Mouse (Mus musculus): ENCODE measurements around the gene Map4k2. TPM values are rescaled to one million over a fixed set of nuclear protein-coding genes. Genes with fewer than 3 reads are reported as not detected.
A peak's percentile ranks its signal among the peaks of the same experiment; 100 is the strongest.

The Map4k2 gene
- 10.4 and 15.2 TPM in 2 replicates for polyA plus RNA-seq (2016; fragmentation: Nextera tagmentation; extraction: Ambion mirVana)

DNA sequence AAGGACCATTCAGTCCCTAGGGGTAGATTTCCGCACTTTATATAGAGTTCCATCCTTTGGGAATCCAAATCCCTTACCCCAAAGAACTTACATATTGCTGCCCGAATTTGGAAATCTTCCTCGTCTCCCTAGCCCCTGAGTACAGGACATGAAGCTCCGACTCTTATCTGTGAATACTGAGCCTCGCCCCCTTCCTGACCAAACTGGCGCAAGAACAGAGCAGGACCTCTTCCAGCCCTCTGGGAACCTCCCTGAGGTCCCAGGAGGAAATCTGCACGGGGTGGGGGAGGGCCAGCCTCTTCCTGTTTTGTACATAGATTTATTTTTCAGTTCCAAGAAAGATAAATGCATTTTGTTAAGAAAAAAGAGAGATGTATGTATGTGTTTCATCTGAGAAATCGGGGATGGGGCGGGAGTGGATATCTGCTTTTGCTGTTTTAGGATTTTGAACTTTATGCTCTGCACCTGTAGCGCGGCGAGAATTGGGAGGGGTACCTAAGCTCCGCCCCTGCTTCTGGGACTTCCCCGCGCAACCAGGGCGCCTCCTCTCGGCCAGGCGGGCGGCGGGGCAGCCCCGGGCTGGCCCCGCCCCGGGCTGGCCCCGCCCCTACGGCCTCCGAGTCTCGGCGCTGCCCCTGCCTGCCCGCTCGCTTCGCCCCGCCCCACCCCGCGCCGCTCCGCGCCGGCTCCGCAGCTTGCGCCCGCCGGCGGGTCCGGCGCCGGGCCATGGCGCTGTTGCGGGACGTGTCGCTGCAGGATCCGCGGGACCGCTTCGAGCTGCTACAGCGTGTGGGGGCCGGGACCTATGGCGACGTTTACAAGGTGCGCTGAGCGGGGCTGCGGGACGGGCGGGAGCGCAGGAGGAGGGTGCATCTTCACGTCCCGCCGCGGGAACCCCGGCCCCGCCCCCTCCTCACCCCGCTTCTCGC, at the start of gene Map4k2:
Gene Map4k2, plus strand, starts transcription at position 612 of the 929 bp plus-strand sequence.
- Histone ChIP-seq H3K9me3 (replicated peaks) (no peaks in the 10 kb centered on the region), H3K27me3 (ENCODE audit: low read depth, poor library complexity, severe bottlenecking) (no peaks in the 10 kb centered on the region), H3K36me3 (peaks cover 79% of the 10 kb centered on the region), H3K4me3 (peak within 1 kb of the TSS; percentile 82), H3K27ac (peak within 1 kb of the TSS; percentile 81), H3K4me1 (peaks cover 51% of the 10 kb centered on the region)
- 8% methylated on average over 72 of the region's 72 CpGs for WGBS
- DNase-seq (ENCODE audit: low spot score): peak; percentile 82

DNA sequence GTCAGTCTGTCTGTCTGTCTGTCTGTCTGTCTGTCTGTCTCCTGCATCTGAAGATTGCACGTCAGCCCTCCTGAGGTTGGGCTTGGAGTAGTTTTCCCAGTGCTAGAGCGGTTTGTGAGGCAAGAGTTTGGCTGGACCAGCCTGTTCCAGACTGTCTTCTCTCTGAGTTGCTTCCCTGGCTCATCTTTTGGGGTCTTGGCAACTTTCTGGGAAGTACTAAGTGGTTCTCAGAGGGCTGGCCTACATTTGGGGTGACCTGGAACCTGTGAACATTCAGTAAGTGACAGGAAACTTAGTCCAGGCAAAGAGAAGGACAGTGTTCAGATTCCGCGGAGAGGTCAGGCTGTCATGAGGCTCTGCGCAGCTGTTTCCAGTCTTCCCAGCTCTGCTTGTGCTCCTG, 48.7 kb upstream of the Map4k2 start:
- Histone ChIP-seq H3K27me3 (ENCODE audit: low read depth, poor library complexity, severe bottlenecking) (no peaks in the 10 kb centered on the region), H3K4me3 (no peak overlapping the region), H3K27ac (no peak overlapping the region), H3K4me1 (peaks cover 11% of the 10 kb centered on the region; the same call in 1 of the 2 replicates), H3K9me3 (replicated peaks) (no peaks in the 10 kb centered on the region), H3K36me3 (peaks cover 92% of the 10 kb centered on the region)
- no peak for DNase-seq (ENCODE audit: low spot score)
- WGBS: 86% methylated on average over 5 of the region's 5 CpGs

DNA sequence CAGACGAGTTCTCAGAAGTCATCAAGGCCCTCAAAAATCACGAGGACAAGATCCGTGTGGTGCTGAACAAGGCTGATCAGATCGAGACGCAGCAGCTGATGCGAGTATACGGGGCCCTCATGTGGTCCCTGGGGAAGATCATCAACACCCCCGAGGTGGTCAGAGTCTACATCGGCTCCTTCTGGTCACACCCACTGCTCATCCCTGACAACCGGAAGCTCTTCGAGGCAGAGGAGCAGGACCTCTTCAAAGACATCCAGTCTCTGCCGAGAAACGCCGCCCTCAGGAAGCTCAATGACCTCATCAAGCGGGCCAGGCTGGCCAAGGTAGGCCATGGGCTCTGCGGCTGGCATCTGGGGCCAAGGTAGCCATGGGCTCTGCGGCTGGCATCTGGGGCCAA, 46.6 kb upstream of the Map4k2 start:
- Histone ChIP-seq H3K27ac (no peak overlapping the region), H3K9me3 (replicated peaks) (no peaks in the 10 kb centered on the region), H3K36me3 (peaks cover 95% of the 10 kb centered on the region), H3K27me3 (ENCODE audit: low read depth, poor library complexity, severe bottlenecking) (no peaks in the 10 kb centered on the region), H3K4me3 (no peak overlapping the region), H3K4me1 (0 out of 2 replicates have a peak, but pooled peaks cover 4% of the 10 kb centered on the region)
- DNase-seq (ENCODE audit: low spot score): no peak
- 95% methylated on average over 17 of the region's 17 CpGs for WGBS

DNA sequence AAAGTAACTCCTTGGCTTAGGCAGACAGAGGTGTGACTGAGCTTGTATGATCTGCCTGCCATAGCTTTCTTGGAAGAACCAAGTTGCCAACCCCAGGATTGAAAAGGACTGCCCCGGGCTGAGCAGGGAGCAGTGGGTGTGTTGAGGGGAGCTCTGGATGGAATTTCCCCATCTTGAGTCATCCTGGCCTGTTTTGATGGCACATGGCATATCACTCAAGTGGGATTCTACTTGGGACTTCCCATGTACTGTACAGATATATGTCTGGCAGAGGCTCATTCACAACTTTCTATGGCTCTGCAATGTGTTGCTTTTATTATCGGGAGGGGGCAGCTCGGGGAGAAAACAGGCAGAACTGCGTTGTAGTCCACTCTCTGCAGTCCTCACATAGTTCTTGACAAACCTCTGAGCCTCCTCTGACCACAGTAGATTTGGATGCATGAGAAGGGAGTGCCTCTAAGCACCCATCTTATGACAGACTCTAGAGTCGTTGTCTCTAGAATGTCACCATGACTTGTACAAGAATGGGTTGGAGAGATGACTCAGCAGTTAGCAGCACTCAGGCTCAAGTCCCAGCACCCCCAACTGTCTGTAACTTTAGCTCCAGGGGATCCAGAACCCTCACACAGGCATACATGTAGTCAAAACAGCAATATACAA, 44.3 kb upstream of the Map4k2 start:
- WGBS: 89% methylated on average over 5 of the region's 5 CpGs
- no peaks in the 10 kb centered on the region for H3K9me3 ChIP-seq (replicated peaks)
- H3K27me3 ChIP-seq (ENCODE audit: low read depth, poor library complexity, severe bottlenecking): no peaks in the 10 kb centered on the region
- H3K36me3 ChIP-seq: peaks cover 96% of the 10 kb centered on the region
- H3K4me3 ChIP-seq: no peak overlapping the region
- H3K27ac ChIP-seq: no peak overlapping the region
- DNase-seq (ENCODE audit: low spot score): no peak
- no peaks in the 10 kb centered on the region for H3K4me1 ChIP-seq

DNA sequence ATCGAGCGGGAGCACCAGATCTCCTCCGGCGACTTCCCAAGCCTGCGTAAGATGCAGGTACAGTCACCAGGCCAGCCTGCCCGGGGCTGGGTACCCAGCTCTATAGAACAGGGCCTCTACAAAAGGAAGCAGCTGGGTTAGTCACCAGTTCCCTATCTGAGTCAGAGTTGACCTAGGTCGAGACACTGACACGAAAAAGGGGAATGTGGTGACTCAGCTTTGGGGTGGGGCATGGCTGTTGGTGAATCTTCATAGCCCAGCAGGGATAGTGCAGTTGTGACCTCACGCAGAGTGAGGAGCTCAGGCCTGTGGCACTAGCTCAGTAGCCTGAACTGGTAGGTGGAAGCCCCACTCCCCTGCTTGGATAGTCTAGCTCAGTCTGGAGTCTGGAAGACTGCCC, 43.3 kb upstream of the Map4k2 start:
- Histone ChIP-seq H3K4me1 (peaks cover 3% of the 10 kb centered on the region), H3K36me3 (peaks cover 86% of the 10 kb centered on the region), H3K9me3 (replicated peaks) (no peaks in the 10 kb centered on the region), H3K27me3 (ENCODE audit: low read depth, poor library complexity, severe bottlenecking) (no peaks in the 10 kb centered on the region), H3K27ac (no peak overlapping the region), H3K4me3 (no peak overlapping the region)
- 94% methylated on average over 9 of the region's 9 CpGs for WGBS
- no peak for DNase-seq (ENCODE audit: low spot score)

DNA sequence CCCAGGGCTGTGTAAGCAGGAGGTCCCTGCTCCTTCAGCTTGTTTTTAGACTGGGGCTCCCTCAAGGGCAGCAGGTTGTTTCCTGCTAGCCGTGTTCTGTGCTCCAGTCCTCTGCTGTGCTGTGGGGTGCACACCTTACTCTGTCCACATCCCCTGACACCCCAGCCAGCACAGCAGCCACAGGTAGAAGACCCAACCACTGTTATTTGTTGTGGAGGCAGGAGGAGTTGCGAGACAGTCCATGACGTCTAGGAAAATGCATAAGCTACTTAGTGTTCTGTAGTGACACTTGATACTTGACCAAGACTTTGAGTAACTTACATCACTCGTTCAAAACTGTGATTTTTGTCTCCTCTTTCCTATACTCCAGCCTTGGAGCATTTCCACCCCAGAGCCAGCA, 41.9 kb upstream of the Map4k2 start:
- H3K27ac ChIP-seq: no peak overlapping the region
- H3K27me3 ChIP-seq (ENCODE audit: low read depth, poor library complexity, severe bottlenecking): no peaks in the 10 kb centered on the region
- no peak for DNase-seq (ENCODE audit: low spot score)
- H3K36me3 ChIP-seq: peaks cover 74% of the 10 kb centered on the region
- WGBS: 80% methylated on average over 4 of the region's 4 CpGs
- peaks cover 5% of the 10 kb centered on the region for H3K4me1 ChIP-seq
- no peaks in the 10 kb centered on the region for H3K9me3 ChIP-seq (replicated peaks)
- no peak overlapping the region for H3K4me3 ChIP-seq

DNA sequence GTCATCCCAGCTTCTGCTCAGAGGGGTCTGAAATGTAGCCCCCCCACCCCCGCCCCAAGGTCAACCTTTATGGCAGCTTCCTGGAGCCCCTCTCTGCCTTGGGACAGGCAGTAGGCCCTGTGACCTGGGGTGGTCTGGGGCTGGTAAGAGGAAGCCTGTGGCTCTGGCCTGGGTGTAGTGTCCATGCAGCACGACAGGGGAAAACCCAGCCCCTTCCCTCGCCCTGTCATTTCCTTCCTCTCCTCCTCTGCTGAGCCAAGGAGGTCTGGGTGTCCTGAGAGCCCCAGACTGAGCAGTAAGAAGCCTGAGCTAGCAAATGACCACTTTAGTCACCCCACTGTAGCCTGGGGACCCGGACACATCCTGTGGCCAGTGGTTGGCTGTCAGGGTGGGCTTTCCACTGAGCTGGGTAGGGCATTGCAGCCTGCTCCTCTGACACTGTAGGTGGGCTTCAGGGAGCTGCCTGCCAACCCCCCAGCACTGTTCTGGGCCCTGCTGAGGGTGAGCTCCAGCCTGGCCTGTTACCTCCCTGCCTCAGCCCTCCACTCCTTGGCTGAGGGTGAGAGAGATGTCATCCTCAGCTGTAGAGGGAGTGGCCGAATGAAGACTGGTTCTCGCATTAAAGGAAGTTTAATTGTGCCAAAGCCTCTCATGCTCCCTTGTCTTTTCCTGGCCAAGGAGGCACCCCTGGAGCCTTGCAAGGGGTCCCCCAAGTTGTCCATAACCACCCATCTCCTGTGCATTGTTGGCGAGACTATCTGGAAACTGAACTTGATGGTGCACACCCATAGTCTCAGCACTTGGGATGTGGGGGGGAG, 41.3 kb upstream of the Map4k2 start:
- Histone ChIP-seq H3K4me1 (peaks cover 5% of the 10 kb centered on the region), H3K27me3 (ENCODE audit: low read depth, poor library complexity, severe bottlenecking) (no peaks in the 10 kb centered on the region), H3K9me3 (replicated peaks) (no peaks in the 10 kb centered on the region), H3K27ac (peak overlapping the region; percentile 3; the same call in 1 of the 2 replicates), H3K36me3 (peaks cover 68% of the 10 kb centered on the region), H3K4me3 (no peak overlapping the region)
- 89% methylated on average over 7 of the region's 7 CpGs for WGBS
- no peak for DNase-seq (ENCODE audit: low spot score)

DNA sequence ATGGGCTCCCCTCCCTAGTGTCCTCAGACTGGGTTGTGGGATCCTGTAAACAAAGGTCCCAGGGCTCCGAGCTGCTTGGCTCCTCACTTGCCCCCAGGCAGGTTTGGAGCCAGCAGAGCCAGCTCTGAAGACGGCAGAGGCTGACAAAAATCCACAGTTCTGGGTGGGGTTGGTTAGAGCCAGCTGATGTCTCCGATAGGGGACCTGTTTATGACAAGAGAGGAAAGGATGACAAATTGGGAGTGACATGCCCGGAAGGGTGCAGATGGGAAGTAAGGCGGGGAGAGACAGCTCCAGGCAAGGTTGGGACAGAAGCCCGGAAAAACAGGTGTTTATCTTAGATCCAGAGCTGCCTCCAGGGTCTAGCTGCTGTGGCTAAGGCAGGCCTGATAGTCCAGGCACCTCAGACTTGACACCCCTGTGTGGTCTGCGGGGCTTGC, 40.5 kb upstream of the Map4k2 start:
- H3K4me1 ChIP-seq: peaks cover 5% of the 10 kb centered on the region
- DNase-seq (ENCODE audit: low spot score): no peak
- WGBS: 73% methylated on average over 7 of the region's 7 CpGs
- no peak overlapping the region for H3K4me3 ChIP-seq
- 0 out of 2 replicates have a peak overlapping the region, but pooled peaks have one; percentile 3 for H3K27ac ChIP-seq
- no peaks in the 10 kb centered on the region for H3K9me3 ChIP-seq (replicated peaks)
- H3K36me3 ChIP-seq: peaks cover 60% of the 10 kb centered on the region
- no peaks in the 10 kb centered on the region for H3K27me3 ChIP-seq (ENCODE audit: low read depth, poor library complexity, severe bottlenecking)

DNA sequence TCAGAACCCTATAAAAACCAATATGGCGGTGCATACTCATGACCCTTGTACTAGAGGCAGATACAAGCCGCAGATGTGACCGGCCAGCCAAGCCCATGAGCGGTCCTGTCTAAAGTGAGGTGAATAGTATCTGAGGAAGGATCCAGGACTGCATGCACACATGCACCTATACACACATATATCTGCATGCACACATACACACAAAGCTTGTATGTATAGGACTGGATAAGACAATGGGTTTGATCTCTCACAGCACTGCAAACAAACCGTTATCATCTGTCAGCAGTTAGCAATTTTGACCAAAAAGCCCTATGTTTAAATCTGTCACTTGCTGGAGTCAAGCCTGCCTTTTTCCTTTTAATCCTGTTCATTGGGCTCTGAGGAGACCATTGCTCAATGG, 38.8 kb upstream of the Map4k2 start:
- Histone ChIP-seq H3K27ac (0 out of 2 replicates have a peak overlapping the region, but pooled peaks have one; percentile 1), H3K9me3 (replicated peaks) (no peaks in the 10 kb centered on the region), H3K36me3 (peaks cover 43% of the 10 kb centered on the region), H3K4me1 (peaks cover 15% of the 10 kb centered on the region), H3K4me3 (no peak overlapping the region), H3K27me3 (ENCODE audit: low read depth, poor library complexity, severe bottlenecking) (no peaks in the 10 kb centered on the region)
- DNase-seq (ENCODE audit: low spot score): no peak
- WGBS: 94% methylated on average over 5 of the region's 5 CpGs

DNA sequence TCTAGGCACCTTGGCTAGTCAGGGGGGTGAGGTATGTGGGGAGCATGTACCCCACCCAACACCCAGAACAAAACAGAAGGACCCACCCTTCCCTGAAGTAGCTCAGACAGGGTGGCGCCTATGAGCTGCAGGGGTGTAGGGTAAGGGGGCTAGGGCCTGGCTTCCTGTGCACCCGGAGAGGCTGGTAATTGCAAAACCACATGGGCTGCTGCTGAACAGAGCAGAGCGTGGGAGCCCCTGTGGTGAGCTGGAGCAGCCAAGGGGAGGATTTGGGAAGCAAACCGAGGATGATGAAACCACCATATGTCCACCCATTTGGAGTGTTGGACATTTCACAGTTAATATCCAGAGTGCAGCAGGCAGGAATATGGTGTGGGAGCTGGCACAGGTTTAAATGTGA, 38.4 kb upstream of the Map4k2 start:
- 0 out of 2 replicates have a peak overlapping the region, but pooled peaks have one; percentile 1 for H3K27ac ChIP-seq
- H3K4me1 ChIP-seq: peaks cover 17% of the 10 kb centered on the region
- no peak overlapping the region for H3K4me3 ChIP-seq

DNA sequence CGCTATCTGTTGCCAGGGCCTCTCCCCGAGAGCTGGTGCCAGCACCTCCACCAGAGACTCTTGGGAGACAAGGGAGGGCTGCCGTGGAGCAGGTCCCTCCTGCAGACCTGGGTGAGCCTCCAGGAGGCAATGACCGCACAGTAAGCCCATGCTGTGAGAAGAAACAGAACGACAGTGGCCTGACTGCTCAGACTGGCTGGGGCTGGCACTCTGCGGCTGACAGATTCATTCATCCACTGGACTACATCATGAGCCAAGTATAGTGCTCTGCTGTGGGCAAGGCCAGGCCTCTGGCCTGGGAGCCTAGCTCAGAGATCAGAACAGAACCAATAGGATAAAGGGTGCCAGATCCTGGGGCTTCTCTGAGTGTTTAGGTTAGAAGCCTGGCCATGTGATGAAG, 37.1 kb upstream of the Map4k2 start:
- no peak for DNase-seq (ENCODE audit: low spot score)
- Histone ChIP-seq H3K27ac (0 out of 2 replicates have a peak overlapping the region, but pooled peaks have one; percentile 7), H3K27me3 (ENCODE audit: low read depth, poor library complexity, severe bottlenecking) (no peaks in the 10 kb centered on the region; the same call in 1 of the 2 replicates), H3K4me3 (no peak overlapping the region), H3K9me3 (replicated peaks) (no peaks in the 10 kb centered on the region), H3K36me3 (peaks cover 26% of the 10 kb centered on the region), H3K4me1 (peaks cover 30% of the 10 kb centered on the region)
- 81% methylated on average over 6 of the region's 6 CpGs for WGBS

More for the DNA sequence above, 38.4 kb upstream of the Map4k2 start:
- 45% methylated on average over 4 of the region's 4 CpGs for WGBS
- H3K27me3 ChIP-seq (ENCODE audit: low read depth, poor library complexity, severe bottlenecking): no peaks in the 10 kb centered on the region; the same call in 1 of the 2 replicates
- H3K9me3 ChIP-seq (replicated peaks): no peaks in the 10 kb centered on the region
- H3K36me3 ChIP-seq: peaks cover 39% of the 10 kb centered on the region
- DNase-seq (ENCODE audit: low spot score): no peak

DNA sequence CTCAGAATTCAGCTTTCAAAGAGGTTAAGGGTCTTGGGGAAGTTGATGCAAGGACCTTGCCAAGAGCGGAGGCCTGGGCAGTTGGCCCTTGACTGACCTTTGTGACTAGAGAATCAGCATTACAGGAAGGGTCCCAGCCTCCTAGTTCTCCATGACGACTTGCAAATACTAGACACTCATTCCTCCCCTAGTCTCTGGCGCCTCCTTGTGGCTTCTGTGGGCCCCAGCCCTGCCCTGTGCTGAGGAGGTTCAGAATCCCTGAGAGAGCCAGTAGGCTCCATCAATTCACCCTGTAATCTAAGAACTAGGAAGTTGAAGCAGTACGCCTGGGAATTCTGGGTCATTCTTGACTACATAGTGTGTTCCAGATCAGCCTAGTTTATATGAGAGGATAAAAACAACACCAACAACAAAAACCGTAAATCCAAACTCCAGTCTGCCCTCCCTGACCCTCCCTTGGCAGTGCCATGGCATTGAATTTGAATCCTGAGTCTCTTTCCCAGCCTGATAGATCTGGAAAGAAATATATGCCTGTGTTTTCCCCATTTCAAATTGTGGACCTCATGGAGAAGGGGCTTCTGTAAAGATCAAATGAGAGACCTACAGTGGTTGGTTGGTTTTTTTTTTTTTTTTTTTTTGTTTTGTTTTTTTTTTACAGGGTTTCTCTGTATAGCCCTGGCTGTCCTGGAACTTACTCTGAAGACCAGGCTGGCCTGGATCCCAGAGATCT, 36.0 kb upstream of the Map4k2 start:
- H3K27ac ChIP-seq: peak overlapping the region; percentile 51; the same call in 1 of the 2 replicates
- peaks cover 15% of the 10 kb centered on the region for H3K36me3 ChIP-seq
- H3K4me3 ChIP-seq: no peak overlapping the region
- H3K4me1 ChIP-seq: peaks cover 31% of the 10 kb centered on the region
- 28% methylated on average over 5 of the region's 5 CpGs for WGBS
- no peaks in the 10 kb centered on the region; the same call in 1 of the 2 replicates for H3K27me3 ChIP-seq (ENCODE audit: low read depth, poor library complexity, severe bottlenecking)
- peak; percentile 92 for DNase-seq (ENCODE audit: low spot score)
- H3K9me3 ChIP-seq (replicated peaks): no peaks in the 10 kb centered on the region

Measured in limb, embryonic 10.5 days (tissue).